Mouse (Mus musculus): ENCODE results near the gene Zfp740.

DNA sequence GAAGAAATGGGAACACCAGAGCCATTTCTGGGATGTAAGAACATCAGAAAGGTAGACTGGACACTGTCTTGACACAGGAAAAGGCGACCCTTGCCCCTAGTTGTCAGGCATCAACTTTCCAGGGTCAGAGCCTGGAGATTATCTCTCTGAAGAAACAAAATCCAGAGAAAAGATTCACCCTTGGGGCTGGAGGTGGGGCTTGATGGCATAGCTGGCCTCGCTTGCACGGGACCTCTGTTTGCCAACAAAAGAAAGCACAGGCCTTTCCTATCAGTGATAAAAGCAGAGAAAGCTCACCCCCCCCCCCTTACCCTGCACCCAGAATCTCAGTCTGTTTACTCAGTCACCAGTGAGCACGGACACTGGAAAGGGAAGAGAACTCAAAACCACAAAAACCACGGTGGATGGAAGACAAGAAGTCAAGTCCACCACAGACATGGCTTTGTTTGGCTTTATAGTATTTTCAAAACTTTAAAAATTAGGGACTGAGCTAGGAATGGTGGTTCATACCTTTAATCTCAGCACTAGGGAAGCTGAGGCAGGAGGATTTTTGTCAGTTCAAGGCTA is 10.1 kb upstream of the Zfp740 start:
- TF ChIP-seq CTCF (IDR thresholded peaks at IDR 0.05; ENCODE audit: borderline replicate concordance, control insufficient read depth, extremely low read depth, insufficient read depth, low read length, poor library complexity) (no peak), POLR2A (IDR thresholded peaks at IDR 0.05; ENCODE audit: control insufficient read depth, extremely low read depth, insufficient read depth, low read length, poor library complexity) (no peak)

Data from thymus, adult 2 months (tissue).